Mouse (Mus musculus): ENCODE results near the gene Scfd2.

Scfd2 gene

GRCm38 (mm10) chr5:74197541-74198330 lies 333.8 kb downstream of the Scfd2 start:
- no peak for DNase-seq

DNA sequence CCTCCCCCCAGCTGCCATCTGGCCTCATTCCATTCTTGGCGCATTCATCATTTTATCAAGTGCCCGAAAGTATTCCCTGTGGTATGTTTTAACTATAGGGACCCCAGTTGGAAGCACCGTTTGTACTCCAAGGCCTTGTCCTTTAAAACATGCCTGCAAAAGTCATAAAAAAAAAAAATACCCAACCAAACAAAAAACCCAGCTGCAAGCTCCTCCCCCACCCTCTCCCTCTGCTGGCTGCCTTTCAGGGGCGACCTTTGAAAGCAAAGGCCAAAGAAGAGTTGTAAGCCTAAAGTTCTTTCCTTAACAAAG lies 335.3 kb downstream of the Scfd2 start:
- peak; percentile 40 for DNase-seq

GRCm38 (mm10) chr5:74195614-74196306 lies 335.8 kb downstream of the Scfd2 start:
- DNase-seq: peak; percentile 41

GRCm38 (mm10) chr5:74194841-74195613 lies 336.5 kb downstream of the Scfd2 start, which contains the start of gene Rasl11b:
Rasl11b (plus strand) TSS chr5:74195286.
- peak; percentile 95 for DNase-seq

- DNase-seq: no peak
Measured at GRCm38 (mm10) chr5:74194027-74194840, 337.3 kb downstream of the Scfd2 start.

- DNase-seq: no peak
Measured at GRCm38 (mm10) chr5:74193626-74194025, 337.9 kb downstream of the Scfd2 start.

DNA sequence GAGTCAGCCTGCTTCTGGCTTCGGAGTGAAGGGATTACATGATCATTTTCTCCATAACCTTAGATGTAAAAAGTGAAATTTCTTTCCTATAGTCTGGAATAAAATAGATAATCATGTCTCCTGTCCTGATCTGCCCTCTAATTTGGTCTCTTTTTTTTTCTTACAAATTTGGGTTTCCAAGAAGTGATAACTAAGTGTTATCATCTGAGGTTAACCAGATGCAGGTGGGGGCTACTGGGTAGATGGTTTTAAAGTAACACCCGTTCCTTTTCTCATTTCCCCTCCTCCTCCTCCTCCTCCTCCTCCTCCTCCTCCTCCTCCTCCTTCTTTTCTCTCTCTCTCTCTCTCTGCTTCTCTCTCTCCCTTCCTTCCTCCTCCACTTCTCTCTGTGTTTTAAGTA lies 338.6 kb downstream of the Scfd2 start:
- no peak for DNase-seq

DNA sequence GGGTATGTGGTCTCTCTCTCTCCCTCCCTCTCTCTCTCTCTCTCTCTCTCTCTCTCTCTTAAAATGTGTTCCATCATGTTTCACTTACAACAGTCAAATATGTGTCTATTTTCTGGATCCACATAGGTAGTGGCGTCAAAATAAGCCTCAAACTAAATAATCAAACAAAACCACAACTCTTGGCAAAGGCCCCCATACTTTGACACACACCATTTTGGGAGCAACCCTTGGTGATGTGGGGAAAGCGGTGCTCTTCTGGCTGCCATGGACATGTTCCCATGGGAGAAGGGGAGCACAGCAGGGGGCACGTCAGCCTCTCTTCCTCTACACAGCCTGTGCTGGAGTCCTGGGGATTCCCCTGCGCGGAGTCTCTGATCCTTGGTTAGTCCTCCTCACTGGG lies 340.6 kb downstream of the Scfd2 start:
- no peak for DNase-seq

GRCm38 (mm10) chr5:74190161-74190491 lies 341.4 kb downstream of the Scfd2 start:
- DNase-seq: no peak

- no peak for DNase-seq
Measured at GRCm38 (mm10) chr5:74189484-74190160, 341.9 kb downstream of the Scfd2 start.

- DNase-seq: no peak
Measured at GRCm38 (mm10) chr5:74188886-74189285, 342.7 kb downstream of the Scfd2 start.

DNA sequence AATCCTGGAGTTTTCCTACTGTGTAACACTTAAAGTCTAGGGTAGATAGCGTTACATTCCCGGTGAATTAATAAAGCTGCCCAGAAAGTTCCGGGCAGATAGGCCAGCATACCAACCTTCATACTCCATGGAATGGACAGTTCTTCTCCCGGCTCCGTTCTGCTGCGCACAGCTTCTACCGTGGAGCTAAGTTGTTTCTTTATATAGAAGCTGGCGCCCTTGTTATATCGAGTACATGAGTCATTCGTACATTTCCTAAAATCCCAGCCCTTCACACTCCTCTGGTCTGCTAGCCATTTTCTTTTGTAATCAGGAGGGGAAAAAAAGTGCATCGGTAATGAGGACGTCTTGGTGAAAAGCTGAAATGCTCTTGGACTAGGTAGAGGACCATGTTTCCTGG lies 343.5 kb downstream of the Scfd2 start:
- no peak for DNase-seq

DNA sequence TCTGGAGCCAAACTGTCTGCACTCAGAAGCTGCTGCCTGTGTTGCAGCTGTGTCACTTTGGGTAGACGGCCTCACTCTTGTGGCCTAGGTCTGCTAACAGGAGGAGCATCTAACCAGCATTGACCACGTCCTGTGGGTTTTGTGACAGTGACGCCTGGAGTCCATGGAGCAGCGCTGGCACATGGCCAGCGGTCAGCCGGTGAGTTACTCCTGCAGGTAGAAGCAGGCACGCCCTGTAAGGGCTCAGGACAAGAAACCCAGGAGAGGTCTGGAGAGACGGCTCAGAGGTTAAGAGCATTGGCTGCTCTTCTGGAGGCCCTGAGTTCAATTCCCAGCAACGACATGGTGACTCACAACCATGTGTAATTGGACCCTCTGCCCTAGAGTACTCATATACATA lies 347.0 kb downstream of the Scfd2 start:
- DNase-seq: no peak

DNA sequence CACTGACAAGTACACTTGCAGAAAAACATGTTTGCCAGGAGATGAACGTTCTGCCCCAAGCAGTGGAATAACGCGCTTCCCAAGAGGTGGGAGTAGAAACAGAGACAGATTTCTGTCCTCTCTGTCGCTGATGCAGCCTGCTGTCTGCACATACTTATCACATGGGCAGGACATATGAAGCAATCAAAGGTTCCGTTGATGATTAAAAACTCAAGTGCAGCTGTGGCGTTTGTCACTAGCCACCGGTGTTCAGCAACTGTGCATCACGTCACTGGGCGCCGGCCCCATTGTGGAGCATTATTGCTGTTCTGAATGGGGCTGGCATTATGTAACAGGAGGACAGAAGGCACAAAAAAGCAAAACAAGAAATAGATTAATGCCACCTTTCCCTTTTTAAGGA lies 348.4 kb downstream of the Scfd2 start:
- no peak for DNase-seq

GRCm38 (mm10) chr5:74180216-74180615 lies 351.3 kb downstream of the Scfd2 start:
- DNase-seq: peak; percentile 58

DNA sequence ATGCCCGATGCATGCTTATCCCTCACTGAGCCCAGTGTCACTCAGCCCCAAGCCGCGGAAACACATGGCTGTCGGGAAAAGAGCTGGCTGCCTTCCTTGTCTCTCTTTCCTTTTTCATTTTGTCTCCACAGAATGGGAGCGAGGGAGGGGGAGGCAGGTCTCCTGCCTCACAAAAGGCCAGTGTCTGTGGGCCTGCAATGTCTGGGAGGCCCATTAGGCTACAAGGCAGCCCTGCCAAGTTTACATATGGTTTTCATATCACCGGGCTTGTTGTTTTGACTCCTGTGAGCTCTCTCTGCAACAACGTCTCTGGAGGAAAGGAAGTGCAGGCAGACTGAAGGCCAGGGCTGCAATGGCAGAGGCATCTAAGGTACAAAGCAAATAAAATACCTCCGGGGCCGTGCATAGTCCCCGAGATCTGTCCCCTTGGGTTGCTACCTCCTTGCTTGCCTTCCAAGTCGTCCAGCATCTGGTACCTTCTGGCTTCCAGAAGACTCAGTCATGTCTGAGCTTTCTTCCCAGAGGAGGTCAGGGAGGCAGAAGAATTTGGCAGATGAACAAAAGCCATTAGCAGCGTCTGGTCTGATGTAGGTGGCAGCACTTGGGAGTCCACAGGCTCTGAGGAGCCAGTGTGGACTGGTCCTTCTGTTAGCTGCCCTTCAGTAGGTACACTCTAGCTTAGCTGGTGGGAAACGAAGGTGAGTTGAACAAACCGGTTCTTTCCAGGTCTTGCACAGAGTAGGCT lies 355.9 kb downstream of the Scfd2 start:
- DNase-seq: no peak

DNA sequence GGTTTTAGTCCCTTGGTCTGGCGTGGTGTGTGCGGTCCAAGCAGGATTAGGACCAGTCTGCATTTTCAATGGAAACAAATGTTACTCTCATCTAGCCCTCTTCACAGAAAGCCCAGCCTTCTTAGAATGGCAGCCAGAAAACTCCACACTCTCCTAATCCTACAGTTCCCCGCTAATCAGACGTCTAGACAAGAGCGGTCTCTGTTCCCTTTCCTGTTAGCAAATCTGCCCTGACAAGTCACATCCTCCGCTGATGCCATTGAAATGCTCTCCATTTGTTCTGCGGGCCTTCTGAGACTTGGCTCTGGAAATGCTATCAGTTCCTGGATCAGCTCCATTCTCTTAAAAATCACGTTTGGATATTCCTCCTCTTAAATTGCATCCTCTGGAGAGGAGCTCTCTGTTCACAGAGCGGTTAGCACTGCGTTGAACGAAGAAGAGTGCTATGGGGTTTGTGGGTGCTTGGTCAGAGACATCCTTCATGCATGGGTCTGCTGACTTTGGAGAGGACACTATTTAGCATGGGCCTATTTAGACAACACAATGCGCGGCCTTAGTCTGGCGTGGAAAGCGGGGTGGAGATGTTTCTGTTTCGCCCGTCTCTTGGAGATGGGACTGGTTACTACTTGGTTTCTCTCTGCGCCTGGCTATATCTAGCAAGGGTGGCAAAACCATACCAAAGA lies 358.3 kb downstream of the Scfd2 start:
- no peak for DNase-seq

GRCm38 (mm10) chr5:74172208-74172607 lies 359.4 kb downstream of the Scfd2 start:
- no peak for DNase-seq

GRCm38 (mm10) chr5:74171768-74172167 lies 359.8 kb downstream of the Scfd2 start:
- DNase-seq: no peak

- DNase-seq: no peak
Measured at GRCm38 (mm10) chr5:74168085-74168484, 363.5 kb downstream of the Scfd2 start.

GRCm38 (mm10) chr5:74166642-74167041 lies 364.9 kb downstream of the Scfd2 start:
- DNase-seq: no peak
